In genomic region chr14:84438066-84438770, GRCm38 (mm10) we compare ENCODE assay signal across 10 mouse cellular contexts. TPM values are rescaled to one million over a fixed set of nuclear protein-coding genes. Genes with fewer than 3 reads are reported as not detected.
DNase-seq lines count a peak whose midpoint lies in the region; ATAC-seq lines count a peak whose summit lies in the region.
"Had no signal": no experiment of that assay in that cellular context is flagged by ENCODE, and none has a peak within 500 bp of the region (broad histone marks: within the 10 kb centered on the region; RNA-seq: fewer than 3 reads in every experiment).

No protein-coding gene starts in this region.

- no peak overlapping the region for H3K4me3 ChIP-seq in hindbrain, embryonic 11.5 days (ENCODE audit: low read depth, low read length)
- H3K4me3 ChIP-seq in hindbrain, embryonic 10.5 days, result no peak overlapping the region
- no peak overlapping the region for H3K4me3 ChIP-seq in embryonic facial prominence, embryonic 14.5 days (ENCODE audit: low read depth, low read length)
- H3K4me3 ChIP-seq: heart, embryonic 13.5 days; liver, embryonic 13.5 days had no signal

- H3K27me3 ChIP-seq in hindbrain, embryonic 11.5 days (ENCODE audit: control insufficient read depth, insufficient read depth, low read length), result no peaks in the 10 kb centered on the region
- H3K27me3 ChIP-seq in hindbrain, embryonic 10.5 days (ENCODE audit: insufficient read depth, poor library complexity, severe bottlenecking), result no peaks in the 10 kb centered on the region
- peaks cover 8% of the 10 kb centered on the region; the same call in 1 of the 2 replicates for H3K27me3 ChIP-seq in embryonic facial prominence, embryonic 14.5 days (replicated peaks; ENCODE audit: control insufficient read depth, insufficient read depth, low read length)
- H3K27me3 ChIP-seq: heart, embryonic 13.5 days had no signal

- peak; percentile 70 for DNase-seq in hindbrain, embryonic 11.5 days (ENCODE audit: low spot score)
- DNase-seq in hindbrain, embryonic 10.5 days (ENCODE audit: low spot score), result no peak
- DNase-seq in urinary bladder, postnatal 25 days (ENCODE audit: low spot score), result peak; percentile 11
- DNase-seq in urinary bladder, postnatal 4 days (ENCODE audit: low spot score in 2 of 2), result no peak
- DNase-seq in embryonic facial prominence, embryonic 14.5 days (ENCODE audit: low spot score), result peak; percentile 65
- peak; percentile 18 for DNase-seq in lung, postnatal 25 days (ENCODE audit: low spot score)
- DNase-seq in heart, adult 8-10 months (ENCODE audit: low spot score), result no peak
- DNase-seq: liver, embryonic 13.5 days had no signal

- no peaks in the 10 kb centered on the region for H3K9me3 ChIP-seq in hindbrain, embryonic 11.5 days (ENCODE audit: control insufficient read depth, low read length)
- H3K9me3 ChIP-seq in hindbrain, embryonic 10.5 days, result no peaks in the 10 kb centered on the region
- H3K9me3 ChIP-seq in embryonic facial prominence, embryonic 14.5 days (ENCODE audit: control insufficient read depth, low read length), result no peaks in the 10 kb centered on the region
- H3K9me3 ChIP-seq: heart, embryonic 13.5 days; liver, embryonic 13.5 days had no signal

- H3K27ac ChIP-seq in hindbrain, embryonic 11.5 days (ENCODE audit: low read depth, low read length), result no peak overlapping the region
- no peak overlapping the region for H3K27ac ChIP-seq in hindbrain, embryonic 10.5 days
- H3K27ac ChIP-seq in embryonic facial prominence, embryonic 14.5 days (replicated peaks; ENCODE audit: low read depth, low read length), result no peak overlapping the region
- H3K27ac ChIP-seq: heart, embryonic 13.5 days; liver, embryonic 13.5 days had no signal

- H3K4me2 ChIP-seq in hindbrain, embryonic 11.5 days (replicated peaks; ENCODE audit: low read depth, low read length), result no peak overlapping the region
- H3K4me2 ChIP-seq in embryonic facial prominence, embryonic 14.5 days (ENCODE audit: low read depth, low read length), result no peak overlapping the region
- H3K4me2 ChIP-seq: heart, embryonic 13.5 days; liver, embryonic 13.5 days had no signal

- 33% methylated on average over 11 of the region's 11 CpGs for WGBS in hindbrain, embryonic 11.5 days
- 29% methylated on average over 11 of the region's 11 CpGs for WGBS in hindbrain, embryonic 10.5 days
- 28% methylated on average over 11 of the region's 11 CpGs for WGBS in embryonic facial prominence, embryonic 14.5 days

- ATAC-seq in hindbrain, embryonic 11.5 days (ENCODE audit: low FRiP score), result peak; percentile 30; the same call in 1 of the 2 replicates
- ATAC-seq in embryonic facial prominence, embryonic 14.5 days (ENCODE audit: low read depth), result peak; percentile 48; the same call in 1 of the 2 replicates
- no peak for ATAC-seq in megakaryocyte-erythroid progenitor cell, adult 5-6 weeks (replicated peaks; ENCODE audit: low FRiP score, low TSS enrichment, poor library complexity, severe bottlenecking)

- no peaks in the 10 kb centered on the region for H3K4me1 ChIP-seq in hindbrain, embryonic 11.5 days (replicated peaks; ENCODE audit: control insufficient read depth, insufficient read depth, low read length)
- H3K4me1 ChIP-seq in hindbrain, embryonic 10.5 days (replicated peaks), result 0 out of 2 replicates have a peak, but pooled peaks cover 6% of the 10 kb centered on the region
- no peaks in the 10 kb centered on the region for H3K4me1 ChIP-seq in embryonic facial prominence, embryonic 14.5 days (ENCODE audit: control insufficient read depth, insufficient read depth, low read length)
- H3K4me1 ChIP-seq: heart, embryonic 13.5 days; liver, embryonic 13.5 days had no signal

- no peaks in the 10 kb centered on the region for H3K36me3 ChIP-seq in hindbrain, embryonic 11.5 days (ENCODE audit: control insufficient read depth, insufficient read depth, low read length)
- H3K36me3 ChIP-seq in hindbrain, embryonic 10.5 days, result no peaks in the 10 kb centered on the region
- no peaks in the 10 kb centered on the region for H3K36me3 ChIP-seq in embryonic facial prominence, embryonic 14.5 days (ENCODE audit: control insufficient read depth, insufficient read depth, low read length)
- H3K36me3 ChIP-seq: heart, embryonic 13.5 days; liver, embryonic 13.5 days had no signal

- H3K9ac ChIP-seq in hindbrain, embryonic 11.5 days (ENCODE audit: low read depth, low read length), result no peak overlapping the region
- no peak overlapping the region for H3K9ac ChIP-seq in embryonic facial prominence, embryonic 14.5 days (ENCODE audit: low read depth, low read length)
- H3K9ac ChIP-seq: heart, embryonic 13.5 days; liver, embryonic 13.5 days had no signal

RNA-seq across cellular contexts. Expression of gene Pcdh17, which starts 5.1 kb away (rescaled TPM):
- polyA plus RNA-seq in hindbrain, embryonic 11.5 days (2014; fragmentation: Nextera tagmentation; extraction: Ambion mirVana), result 6.1 and 9.2 TPM in 2 replicates
- polyA plus RNA-seq in hindbrain, embryonic 10.5 days (2016; fragmentation: Nextera tagmentation; extraction: Ambion mirVana), result 4.5 and 6.8 TPM in 2 replicates
- polyA plus RNA-seq in embryonic facial prominence, embryonic 14.5 days (2014; fragmentation: Nextera tagmentation; extraction: Ambion mirVana), result 7.0 and 8.7 TPM in 2 replicates
- total RNA-seq in megakaryocyte-erythroid progenitor cell, adult 5-6 weeks (2014; fragmentation: Nextera tagmentation), result 0.15 TPM in 2 replicates
- total RNA-seq in megakaryocyte-erythroid progenitor cell, adult 5-6 weeks (2017), result 0.08 TPM in 1 of 2 replicates, not detected in the other
- 1 to 10 TPM; 1.6 to 2.7 (median 1.9) TPM for total RNA-seq in heart, adult 8-10 months (2022)

Comparison
In these comparisons a context has a peak if more than half of its experiments do, and no peak if none do; other contexts are left out.
1. DNase-seq: peak in hindbrain, embryonic 11.5 days (single experiment), urinary bladder, postnatal 25 days (single experiment), embryonic facial prominence, embryonic 14.5 days (single experiment) and lung, postnatal 25 days (single experiment); none in hindbrain, embryonic 10.5 days (single experiment), urinary bladder, postnatal 4 days (0 of 2) and heart, adult 8-10 months (single experiment).